Mouse (Mus musculus): ENCODE measurements around the gene Ep400.

Ep400 gene

DNA sequence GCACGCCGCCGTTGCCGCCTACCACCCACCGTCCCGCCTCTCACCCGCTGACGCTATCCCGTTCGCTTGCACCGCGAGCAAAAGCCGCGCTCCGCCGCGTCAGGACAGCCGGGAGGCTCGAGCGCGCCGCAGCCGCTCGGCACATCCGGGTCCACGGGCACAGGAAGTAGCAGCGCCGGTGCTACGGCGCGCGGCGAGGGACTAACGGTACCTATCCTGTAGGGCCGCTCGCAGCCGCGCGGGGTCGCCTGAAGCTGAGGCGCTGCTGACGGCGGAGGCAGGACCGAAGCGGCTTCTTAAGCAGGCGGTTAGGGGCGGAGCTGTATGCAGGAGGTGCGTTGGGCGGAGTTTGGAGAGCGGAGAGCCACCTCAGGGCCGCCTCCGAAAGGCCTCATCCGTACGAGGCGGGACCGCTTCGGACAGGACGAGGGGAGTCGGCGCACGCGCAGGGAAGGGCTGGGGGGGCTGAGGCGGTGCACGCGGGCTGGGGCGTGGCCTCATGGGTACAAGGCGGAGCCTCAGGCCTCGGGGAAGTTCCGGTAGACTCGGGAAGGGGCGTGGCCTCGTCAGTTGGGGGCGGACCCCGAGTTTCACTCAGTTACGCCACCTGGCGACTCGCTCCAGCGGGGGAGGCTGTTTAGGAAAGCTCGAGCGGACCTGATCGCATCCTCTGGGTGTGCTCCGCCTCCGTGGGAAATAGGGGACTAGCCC, at the start of gene Ep400:
Gene Ep400, minus strand, starts transcription at position 270 of the 711 bp plus-strand sequence.
- peak; percentile 100 for DNase-seq (ENCODE audit: low spot score)

DNA sequence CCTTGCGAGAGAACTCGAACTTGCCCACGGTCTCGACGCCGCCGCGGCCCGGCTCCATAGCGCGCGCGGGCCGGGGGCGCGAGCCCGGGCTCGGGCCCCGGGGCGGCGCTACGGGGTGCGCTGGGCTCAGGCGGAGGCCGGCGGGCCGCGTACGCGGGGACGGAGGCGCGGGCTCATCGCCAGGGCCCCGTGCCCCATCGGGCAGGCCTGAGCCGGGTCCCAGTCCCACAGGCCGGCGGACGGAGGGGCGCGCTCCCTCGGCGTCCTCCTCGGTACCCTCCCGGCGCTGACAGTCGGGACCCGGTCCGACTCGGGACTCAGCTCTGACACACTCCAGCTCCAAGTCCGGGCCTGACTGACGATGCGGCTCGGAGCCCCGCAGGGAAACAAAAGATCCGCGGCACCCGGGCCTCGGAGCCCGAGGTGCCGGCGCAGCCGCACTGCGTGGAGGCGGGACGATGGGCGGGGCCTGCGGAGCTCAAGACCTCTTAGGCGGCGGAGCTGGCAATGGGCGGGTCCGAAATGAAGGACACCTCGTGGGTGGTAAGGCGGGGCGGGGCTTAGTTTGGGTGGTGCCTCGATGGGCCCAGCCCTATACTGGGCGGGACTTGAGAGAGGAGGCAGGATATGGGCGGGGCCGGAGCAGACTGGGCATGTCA, 39.3 kb upstream of the Ep400 start, which contains the start of gene Ulk1:
Gene Ulk1, minus strand, starts transcription at position 431 of the 659 bp plus-strand sequence.
- peak; percentile 98 for DNase-seq (ENCODE audit: low spot score)

DNA sequence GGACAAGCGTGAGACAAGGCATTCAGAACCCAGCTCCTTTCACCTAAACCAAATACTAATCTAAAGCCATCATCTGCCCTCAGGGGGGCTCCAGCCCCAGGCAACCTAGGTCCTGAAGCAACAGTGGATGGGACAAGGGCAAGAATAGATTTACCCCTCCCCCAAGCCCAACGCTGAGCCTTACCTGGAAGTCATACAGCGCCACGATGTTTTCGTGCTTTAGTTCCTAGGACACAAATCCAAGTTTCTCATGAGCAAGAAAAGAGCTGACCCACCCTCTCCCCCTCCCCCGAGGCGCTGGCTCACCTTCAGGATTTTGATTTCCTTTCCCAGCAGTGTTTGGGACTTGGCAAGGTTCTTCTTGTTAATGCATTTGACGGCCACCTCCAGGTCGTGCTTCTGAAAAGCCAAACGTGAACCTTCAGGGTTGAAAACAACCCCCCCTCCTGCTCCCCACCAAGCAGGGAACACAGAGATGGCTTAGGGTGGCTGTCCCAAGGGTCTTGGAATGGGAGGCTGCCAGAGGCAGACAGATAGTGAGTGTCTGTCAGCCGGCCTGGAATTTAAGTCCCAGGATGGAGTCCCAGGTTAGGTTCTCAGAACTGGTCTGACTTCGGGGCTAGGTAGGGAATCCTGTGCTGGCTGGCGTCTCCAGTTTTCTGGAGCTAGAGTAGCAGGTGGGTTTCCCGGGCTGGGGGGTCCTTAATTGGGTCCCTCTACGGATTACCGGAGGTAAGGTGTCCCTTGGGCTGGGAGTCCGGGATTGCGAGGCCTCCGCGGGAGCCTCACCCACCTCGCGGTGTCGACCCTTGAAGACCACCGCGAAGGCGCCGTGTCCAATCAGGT, 38.5 kb upstream of the Ep400 start:
- DNase-seq (ENCODE audit: low spot score), result peak; percentile 30

DNA sequence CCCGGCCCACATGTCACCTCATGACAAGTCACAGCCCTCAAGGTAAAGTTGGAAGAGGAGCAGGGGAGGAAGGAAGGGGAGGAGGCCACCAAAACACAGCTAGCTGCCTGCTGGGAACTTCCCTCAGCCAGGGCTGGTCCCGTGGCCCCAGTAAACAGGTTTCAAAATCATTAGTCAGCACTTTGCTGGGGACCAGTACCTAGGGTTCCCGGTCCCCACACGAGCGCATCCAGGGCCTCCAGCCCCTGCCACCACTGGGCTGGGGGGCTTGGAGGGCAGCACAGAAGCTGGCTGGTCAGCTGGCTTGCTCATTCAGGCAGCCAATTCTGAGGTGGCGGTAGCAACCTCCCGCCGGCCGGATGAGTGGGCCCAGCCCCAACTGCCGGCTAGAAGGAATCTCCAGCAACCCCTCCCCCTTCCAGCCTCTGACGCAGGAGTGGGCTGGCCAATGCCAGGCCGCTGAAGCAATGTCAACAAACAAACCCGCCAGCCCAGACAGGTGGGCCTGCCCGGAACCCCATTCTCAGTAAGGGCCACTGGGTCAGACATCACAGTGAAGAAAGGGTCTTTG, 37.6 kb upstream of the Ep400 start:
- peak; percentile 83 for DNase-seq (ENCODE audit: low spot score)

DNA sequence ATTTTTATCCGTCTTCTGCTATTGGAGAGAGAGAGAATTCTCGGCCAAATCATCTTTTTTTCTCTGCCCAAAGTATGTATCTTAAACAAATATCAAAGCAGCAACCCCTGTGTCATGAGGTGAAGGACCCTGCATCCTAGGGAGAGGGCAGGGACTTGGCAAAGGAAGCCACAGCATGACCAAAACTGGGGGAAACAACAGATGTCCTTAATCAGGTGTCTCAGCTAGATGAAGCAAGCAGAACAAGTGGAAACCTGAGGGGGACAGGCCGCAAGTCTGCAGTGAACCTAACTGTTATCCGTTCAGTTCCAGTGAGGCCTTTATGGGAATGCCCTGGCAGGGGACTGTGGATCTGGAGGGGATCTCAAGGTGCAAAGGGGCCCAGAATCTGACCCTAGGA, 36.9 kb upstream of the Ep400 start:
- DNase-seq (ENCODE audit: low spot score), result no peak

DNA sequence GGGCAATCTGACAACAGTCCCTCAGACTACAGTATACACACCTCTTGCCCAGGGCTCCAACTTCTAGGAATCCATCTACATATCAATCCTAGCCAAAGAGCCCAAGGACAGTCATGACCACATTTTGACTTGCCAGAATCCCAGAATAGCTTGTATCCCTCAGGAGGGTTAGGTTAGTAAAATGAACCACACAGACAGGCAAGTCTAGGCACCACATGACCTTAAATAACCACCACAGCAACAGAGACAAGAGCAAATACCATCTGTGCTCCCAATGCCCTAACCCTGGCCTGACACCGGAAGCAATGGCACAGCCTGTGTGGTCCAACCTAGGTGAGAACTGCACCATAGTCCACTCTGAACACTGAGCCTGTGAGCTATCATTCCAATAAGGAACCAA, 36.2 kb upstream of the Ep400 start:
- no peak for DNase-seq (ENCODE audit: low spot score)

DNA sequence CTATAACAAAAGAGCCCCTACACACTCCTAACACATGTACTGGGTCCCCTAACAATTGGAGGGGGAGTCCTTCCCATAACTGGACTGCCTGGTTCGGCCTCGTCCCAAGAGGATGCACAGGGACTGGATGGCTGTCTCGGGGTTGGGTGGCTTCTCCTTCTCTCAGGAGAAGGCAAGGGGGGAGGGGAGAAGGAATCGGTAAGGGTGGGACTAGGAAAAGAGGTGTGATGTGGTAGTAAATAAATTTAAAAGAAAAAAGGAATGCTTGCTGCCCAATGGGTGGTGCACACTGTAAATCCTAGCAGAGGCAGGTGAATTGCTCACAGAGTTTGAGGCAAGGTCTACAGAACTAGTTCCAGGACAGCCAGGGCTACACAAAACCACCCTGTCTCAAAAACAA, 35.6 kb upstream of the Ep400 start:
- DNase-seq (ENCODE audit: low spot score), result no peak

DNA sequence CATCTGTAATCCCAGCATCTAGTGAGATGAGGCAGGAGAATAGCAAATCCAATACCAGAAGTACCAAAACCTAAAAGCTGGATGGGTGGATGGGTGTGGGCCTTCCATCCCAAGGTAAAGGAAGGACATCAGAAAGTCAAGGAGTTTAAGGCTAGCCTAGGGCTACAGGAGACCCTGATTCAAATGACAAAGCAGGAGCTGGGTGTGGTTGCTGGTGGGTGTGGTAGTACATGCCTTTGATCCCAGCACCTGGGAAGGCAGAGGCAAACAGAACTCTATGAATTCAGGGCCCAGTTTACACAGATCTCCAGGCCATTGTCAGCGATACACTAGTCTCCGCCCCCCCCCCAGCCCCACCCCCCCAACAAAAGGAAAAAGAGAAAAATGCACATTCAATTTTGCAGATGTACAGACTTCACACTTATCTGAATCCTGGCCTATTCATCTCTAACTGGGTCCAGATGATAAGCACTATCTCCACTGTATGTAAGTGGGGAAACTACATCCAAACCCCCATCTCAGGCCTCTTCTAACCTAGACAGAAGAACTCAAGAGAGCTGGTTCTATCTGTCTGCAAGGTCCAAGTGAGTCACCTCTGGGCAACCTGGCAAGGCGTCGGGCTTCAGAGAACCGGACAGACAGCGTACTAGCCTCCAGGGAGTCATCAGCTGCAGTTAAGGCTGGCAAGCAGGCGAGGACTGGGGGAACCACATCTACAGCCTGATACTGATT, 33.7 kb upstream of the Ep400 start:
- DNase-seq (ENCODE audit: low spot score), result no peak

DNA sequence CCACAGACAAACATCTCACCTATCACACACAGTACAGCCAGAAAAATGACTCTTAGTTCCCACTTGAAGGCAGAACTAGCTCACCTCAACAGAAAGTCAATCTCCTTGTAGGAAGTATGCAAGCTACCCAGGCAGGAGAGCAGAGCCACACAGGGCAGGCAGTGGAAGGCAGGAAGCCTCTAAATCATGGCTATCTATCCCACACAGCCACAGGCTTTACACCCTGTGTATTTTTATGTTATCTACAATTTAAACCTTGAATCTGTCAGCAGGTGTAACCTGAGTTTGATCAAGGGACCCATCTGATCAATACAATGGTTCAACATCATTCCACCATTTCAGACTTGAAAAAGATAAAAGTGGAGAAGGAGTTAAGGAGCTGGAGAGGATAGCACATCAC, 32.3 kb upstream of the Ep400 start:
- no peak for DNase-seq (ENCODE audit: low spot score)

DNA sequence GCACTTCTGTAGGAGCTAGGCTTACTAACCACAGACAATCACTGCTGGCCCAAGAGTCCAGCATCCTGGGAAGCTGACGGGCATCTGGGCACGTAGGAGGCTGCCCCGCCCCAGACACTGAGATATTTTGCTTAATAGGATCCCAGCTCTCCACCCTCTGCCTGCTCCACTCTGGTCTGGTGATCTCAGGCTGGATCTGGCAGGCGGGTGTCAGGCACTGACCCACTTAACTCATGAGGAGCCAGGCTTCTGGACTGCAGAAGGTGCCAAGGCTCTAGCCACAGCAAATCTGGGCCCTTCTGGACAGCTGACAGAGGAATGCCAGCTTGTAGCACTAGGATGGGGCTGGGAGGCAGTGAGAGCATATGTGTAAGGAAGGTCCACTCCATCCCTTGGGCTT, 31.7 kb upstream of the Ep400 start:
- DNase-seq (ENCODE audit: low spot score), result no peak

DNA sequence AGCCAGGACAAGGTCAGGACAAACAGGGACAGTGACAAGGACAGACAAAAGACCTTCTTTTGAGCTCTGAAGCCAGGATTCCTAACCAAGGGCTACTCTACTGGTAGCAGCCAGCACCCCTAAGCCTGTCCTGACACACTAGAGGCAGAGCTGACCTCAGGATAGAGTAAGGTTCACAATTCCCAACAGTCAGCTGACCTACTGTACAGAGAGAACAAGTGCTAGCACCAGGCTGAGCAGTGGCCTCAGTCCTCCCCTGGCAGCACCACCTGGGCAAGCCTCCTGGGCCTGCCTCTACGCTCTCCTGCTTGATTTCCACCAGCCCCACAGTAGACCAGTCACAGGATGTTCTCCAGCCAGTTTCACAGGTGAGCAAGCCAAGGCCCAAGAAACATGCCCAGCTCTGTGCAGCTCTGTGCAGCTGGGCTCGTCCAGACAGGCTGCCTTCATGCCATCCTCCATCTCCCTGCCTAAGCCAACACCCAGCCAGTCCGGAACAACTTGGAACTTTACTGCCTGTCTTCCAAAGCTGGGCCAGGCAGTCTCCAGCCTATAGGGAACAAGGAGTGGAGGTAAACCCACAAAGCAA, 30.6 kb upstream of the Ep400 start:
- no peak for DNase-seq (ENCODE audit: low spot score)

DNA sequence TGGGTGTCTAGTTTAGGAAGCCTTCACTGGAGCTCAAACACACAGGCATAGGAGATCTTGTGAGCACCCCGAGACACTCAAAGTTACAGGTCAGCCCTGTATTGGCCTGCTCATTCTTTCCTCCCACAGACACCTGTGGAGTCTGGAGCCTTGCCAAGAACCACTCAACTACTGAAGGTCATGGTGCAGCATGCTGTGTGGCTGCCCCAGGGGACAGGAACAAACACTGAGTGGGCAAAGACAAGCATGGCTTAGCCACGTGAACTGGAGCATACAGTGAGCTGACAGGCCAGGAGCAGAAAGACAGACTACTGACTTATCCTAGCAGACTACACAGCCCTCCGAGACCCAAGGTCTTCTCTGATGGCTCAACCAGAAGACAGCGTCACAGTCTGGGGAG, 27.2 kb upstream of the Ep400 start:
- no peak for DNase-seq (ENCODE audit: low spot score)

DNA sequence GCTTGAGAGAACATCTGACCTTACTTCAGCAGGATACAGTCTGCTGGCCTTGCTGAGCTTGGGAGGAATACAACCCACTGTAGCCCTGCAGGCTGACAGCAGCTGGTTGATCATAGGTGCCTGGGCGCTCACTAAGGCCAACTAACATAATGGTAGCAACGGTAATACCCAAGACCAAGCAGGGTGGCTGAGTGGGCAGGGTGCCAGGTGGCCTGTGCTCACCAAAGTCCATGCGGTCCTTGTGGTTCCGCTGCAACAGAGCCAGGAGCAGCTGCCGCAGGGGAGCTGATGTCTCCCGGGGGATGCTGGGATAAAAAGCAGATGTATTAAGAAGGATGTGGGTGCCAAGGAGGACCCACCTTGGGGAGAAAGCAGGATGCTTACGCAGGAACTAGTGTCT, 23.8 kb upstream of the Ep400 start:
- DNase-seq (ENCODE audit: low spot score), result no peak

DNA sequence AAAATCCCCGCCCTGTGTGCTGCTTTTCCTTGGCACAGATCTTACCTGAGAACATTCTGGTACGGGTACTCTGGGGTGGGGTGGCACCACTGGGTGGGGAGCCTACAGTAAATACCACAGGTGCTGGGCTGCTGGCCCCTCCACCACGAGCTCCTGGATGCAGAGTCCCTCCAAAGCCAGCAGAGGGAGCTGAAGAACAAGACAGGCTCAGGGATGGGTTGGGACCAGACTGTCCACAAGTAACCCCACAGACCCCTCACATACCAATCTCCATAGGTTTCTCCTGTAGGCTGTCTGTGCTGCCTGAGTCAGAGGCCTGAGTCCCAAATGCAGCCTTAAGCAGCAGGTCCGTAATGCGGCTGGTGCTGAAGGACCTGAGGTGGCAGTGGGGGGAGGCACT, 18.2 kb upstream of the Ep400 start:
- peak; percentile 29 for DNase-seq (ENCODE audit: low spot score)

DNA sequence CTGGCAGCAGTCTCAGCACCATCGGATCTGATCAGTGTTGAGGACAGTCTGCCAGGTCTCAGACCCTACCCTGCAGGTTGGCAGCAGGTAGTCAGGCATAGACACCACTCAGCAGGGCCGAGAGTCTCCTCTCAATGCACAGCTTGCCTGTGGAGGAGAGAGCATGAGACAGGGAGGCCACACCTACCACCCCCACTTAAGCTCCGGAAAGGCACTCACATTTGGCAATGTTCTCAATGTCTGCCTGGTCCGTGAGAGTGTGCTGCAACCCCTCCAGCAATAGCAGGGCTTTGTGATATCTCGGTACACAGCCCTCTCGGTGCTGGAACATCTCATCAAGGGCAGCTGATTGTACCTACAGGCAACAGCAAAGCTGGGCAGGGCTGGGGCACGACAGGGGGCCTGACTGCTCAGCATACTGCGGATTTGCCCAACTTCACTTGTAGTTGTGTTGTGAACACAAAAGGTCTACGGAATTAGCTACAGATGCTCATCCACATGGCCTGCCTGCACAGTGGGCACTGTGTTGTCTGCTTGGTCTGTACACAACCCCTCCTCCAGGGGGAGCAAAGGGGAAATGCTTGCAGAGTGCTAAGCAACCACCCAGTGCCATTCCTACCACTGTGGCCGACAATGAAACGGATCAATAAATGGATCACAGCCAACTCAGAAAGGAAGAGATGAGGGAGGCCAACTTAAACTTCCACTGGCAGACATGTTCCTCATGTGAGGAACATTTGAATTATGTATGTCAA, 15.7 kb upstream of the Ep400 start:
- no peak for DNase-seq (ENCODE audit: low spot score)

DNA sequence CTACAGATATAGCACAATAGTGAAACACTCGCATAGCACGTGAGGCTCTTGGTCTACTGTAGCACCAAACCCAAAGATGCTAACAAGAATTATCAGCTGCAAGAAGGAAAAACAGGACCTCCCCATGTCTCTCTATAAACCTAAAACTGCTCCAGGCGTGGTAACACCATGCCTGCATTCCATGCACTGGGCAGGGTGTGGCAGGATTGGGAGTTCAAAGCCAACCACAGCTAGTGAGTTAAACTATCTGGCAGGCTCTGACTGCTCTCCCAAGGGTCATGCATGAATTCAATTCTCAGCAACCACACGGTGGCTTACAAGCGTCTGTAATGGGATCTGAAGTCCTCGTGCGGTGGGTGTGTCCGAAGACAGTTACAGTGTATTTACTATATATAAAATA, 12.6 kb upstream of the Ep400 start:
- DNase-seq (ENCODE audit: low spot score), result no peak

DNA sequence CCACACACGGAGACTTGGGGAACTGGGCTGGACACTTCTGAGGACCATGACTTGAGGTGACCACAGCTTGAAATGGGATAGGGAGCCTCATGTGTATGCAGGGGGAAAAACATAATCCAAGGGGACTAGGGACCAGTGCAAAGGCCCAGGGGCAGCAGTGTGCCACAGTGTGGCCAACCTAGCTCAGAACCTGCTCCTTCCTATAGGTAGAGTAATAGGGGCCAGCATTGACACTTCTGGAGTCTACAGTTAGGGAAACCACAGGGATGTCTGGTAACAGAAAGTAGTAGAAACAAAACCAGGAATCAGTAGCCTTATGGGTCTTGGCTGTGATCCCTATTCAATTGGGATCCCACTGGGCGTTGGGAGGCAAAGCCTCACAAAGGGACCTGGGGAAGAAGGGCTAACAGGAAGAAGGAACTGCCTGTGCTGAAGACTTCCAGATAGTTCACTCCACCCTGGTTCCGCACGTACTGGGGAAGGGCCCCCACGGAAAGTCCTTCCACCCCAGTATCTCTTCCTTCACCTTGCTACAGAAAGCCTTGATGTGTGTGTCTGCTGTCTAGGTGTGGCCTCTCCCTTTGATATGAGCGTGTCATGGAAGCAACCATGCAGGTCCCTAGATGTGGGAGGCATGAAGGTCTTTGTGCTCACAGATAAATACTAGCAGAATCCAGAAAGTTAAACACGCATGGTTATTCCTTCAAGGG, 11.2 kb upstream of the Ep400 start:
- no peak for DNase-seq (ENCODE audit: low spot score)

DNA sequence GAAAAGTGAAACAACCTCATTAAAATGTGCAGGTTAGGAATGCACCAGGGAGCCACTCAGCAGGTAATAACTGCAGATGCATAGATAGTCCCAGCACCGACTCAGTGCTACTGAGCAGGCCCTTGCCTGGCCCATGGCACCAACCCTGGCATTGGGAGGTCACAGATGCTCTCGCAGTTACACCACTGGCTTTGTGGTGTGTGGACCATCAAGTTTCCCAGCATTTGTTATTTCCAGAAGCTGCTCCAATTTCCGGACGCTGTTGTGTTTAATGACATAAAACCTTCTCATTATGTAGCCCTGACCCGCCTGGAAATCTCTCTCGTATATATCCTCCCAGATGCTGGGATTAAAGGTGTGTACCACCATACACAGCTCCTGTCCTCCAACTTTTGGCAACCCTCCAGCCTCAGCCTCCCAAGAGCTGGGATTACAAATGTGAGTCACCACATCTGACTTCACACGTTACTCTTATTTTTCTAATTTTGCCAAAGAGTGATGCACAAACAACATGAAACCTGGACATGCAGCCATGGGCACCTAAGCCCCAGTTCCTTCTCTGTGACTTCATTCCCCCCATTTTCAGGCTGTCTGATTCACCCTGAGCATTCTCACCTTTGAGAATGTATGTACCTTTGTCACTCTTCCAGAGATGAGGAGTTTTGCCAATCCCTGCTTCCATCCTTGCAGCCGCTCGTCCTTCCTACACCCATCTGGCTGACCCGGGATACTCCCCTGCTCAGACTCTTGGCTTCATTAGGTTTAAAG, 10.4 kb upstream of the Ep400 start:
- DNase-seq (ENCODE audit: low spot score), result no peak

DNA sequence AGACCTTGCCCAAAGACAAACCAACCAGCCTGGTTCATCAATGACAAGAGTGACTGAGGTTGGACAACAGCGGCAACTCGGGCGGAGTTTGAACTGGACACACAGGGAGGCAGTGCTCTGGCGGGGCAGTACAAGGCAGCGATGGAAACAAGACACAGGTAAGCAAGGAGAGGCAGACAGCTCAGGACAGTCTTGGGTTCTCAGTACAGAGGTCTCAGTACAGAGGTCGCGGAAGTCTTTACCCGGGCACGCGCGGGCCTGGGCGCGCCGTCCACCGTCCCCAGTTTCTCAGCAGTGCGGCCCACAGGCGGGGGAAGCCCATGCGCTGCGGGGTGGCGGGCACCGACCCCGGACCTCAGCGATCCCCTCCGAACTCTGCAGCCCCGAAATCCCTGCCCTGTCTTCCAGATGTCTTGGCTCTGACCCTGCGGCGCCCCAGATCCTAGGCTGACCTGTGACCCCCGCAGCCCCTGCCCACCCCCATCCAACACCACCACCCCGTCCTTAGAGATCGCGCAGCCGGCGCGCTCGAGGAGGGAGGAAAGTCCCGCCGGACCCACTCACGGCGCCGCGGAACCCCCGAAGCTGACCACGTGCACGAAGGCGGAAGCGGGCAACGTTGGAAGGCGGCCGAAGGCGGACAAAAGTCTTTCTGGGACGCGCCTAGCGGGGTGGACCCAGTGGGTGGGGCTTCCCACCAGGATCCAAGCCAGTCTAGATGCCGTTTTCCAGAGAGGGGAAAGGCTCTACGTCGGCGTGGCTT, 9.7 kb upstream of the Ep400 start, which contains the start of gene Pus1:
Gene Pus1, minus strand, starts transcription at position 662 of the 763 bp plus-strand sequence.
- DNase-seq (ENCODE audit: low spot score), result peak; percentile 77
